Mouse (Mus musculus) ES-E14 (cell line): ENCODE data around the gene Fam171b.

Source experiments
- CHD2 ChIP-seq: IDR thresholded peaks from 2 replicates; pipeline ENCODE4 v1.6.1; 2014; ENCODE audit warnings: mild to moderate bottlenecking, low read depth, low read length, inconsistent platforms
- MAFK ChIP-seq: IDR thresholded peaks from 2 replicates; pipeline ENCODE4 v1.6.1; 2014; ENCODE audit warnings: mild to moderate bottlenecking, low read depth, low read length, inconsistent platforms; ENCODE audit not compliant: insufficient read depth
- ZC3H11A ChIP-seq: IDR thresholded peaks from 2 replicates; pipeline ENCODE4 v1.6.1; 2012; ENCODE audit warnings: low read depth, mild to moderate bottlenecking, inconsistent platforms, low read length, borderline replicate concordance
- ZNF384 ChIP-seq: IDR thresholded peaks from 2 replicates; pipeline ENCODE4 v1.6.1; 2012; ENCODE audit warnings: low read depth, low read length, inconsistent platforms

DNA sequence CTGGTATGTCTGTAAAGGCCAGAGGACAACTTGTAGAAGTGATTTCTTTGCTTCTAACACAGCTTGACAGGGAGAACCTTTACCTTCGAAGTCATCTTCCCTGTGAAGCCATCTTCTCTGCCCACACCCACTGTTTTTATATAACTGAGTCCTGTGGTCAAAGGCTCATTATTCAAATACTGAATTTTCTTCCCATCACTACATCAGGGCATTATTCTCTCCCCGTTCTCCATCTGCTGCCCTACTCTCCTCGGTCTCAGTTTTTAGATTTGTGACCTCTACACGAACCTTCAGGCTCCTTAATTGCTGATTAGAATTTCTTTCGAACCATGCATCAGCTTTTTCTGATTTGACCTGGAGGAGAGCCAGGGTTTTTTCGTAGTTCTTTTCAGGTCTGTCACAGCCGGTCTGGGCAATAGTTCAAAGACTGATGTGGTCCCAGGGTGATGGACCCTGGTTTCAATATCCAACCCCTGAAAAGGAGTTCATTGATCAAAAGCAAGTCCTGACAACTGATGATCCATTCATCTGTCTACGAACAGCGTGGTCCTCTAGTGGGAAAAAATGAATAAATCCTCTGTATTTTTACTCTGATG, 14.4 kb upstream of the Fam171b start:
- TF ChIP-seq MAFK (no peak), CHD2 (no peak), ZNF384 (no peak), ZC3H11A (no peak)
